Mouse (Mus musculus) stomach, embryonic 16.5 days (tissue): Measurements from ENCODE around the gene Gm6169. TPM values are rescaled to one million over a fixed set of nuclear protein-coding genes. Genes with fewer than 3 reads are reported as not detected.
"Not testable (repeated sequence)": the region's sequence is repeated elsewhere in the genome, so short reads cannot be mapped to it uniquely, and the experiment has no call there.

ENCODE experiments used
- ATAC-seq: fragments of 200-750 bp; cut with Nextera tagmentation; 2 replicates; pipeline ENCODE4 v1.8.0; 2017; ENCODE audit warnings: moderate number of reproducible peaks, moderate TSS enrichment; ENCODE audit not compliant: insufficient read depth, low FRiP score
- H3K27ac ChIP-seq: fragments of 300-500 bp; sonication (generic); 2 replicates; pipeline ENCODE4 v1.5.1; 2014; ENCODE audit warnings: low read length
- H3K27me3 ChIP-seq: fragments of 300-500 bp; sonication (generic); 2 replicates; pipeline ENCODE4 v1.6.1; 2014; ENCODE audit warnings: low read length, control low read depth, mixed read lengths; ENCODE audit not compliant: control insufficient read depth, insufficient read depth
- H3K36me3 ChIP-seq: fragments of 300-500 bp; sonication (generic); 2 replicates; pipeline ENCODE4 v1.6.1; 2014; ENCODE audit warnings: low read length; ENCODE audit not compliant: control insufficient read depth, insufficient read depth
- H3K4me1 ChIP-seq: fragments of 300-500 bp; sonication (generic); 2 replicates; pipeline ENCODE4 v1.6.1; 2014; ENCODE audit warnings: low read length, control low read depth, mixed read lengths; ENCODE audit not compliant: control insufficient read depth, insufficient read depth
- H3K4me2 ChIP-seq: fragments of 300-500 bp; sonication (generic); 2 replicates; pipeline ENCODE4 v1.6.1; 2014; ENCODE audit warnings: low read depth, low read length, mixed read lengths
- H3K4me3 ChIP-seq: fragments of 300-500 bp; sonication (generic); replicated peaks from 2 replicates; pipeline ENCODE4 v1.5.1; 2014; ENCODE audit warnings: mild to moderate bottlenecking, low read length
- H3K9ac ChIP-seq: fragments of 300-500 bp; sonication (generic); 2 replicates; pipeline ENCODE4 v1.6.1; 2014; ENCODE audit warnings: low read length
- H3K9me3 ChIP-seq: fragments of 300-500 bp; sonication (generic); replicated peaks from 2 replicates; pipeline ENCODE4 v1.6.1; 2016; ENCODE audit warnings: low read length, control low read depth; ENCODE audit not compliant: control insufficient read depth
- WGBS: fragments of 180-500 bp; shearing (Covaris S2); extraction: QIAGEN DNeasy Blood & Tissue Kit; methylation state at CpG from one replicate; pipeline ENCODE4 v1.1.7; 2014; 5-methylcytosine and 5-hydroxymethylcytosine counted together
- polyA plus RNA-seq: library from polyadenylated mRNA; unstranded; fragments of >200 nt; fragmentation: Nextera tagmentation; extraction: Ambion mirVana; gene quantifications from 2 replicates; pipeline ENCODE4 v1.2.1, GENCODE M21; 2015

Gm6169 gene
- polyA plus RNA-seq, 1 experiment from 2014 or later, result 4.6 TPM

- H3K4me2 ChIP-seq, result no peak overlapping the region
- no peak for ATAC-seq
- no peaks in the 10 kb centered on the region for H3K36me3 ChIP-seq
- no peak overlapping the region for H3K27ac ChIP-seq
- no peaks in the 10 kb centered on the region; the same call in 1 of the 2 replicates for H3K4me1 ChIP-seq
- H3K27me3 ChIP-seq, result peaks cover 9% of the 10 kb centered on the region
- WGBS, result 48% methylated on average over 1 of the region's 1 CpGs
- no peaks in the 10 kb centered on the region for H3K9me3 ChIP-seq
- H3K4me3 ChIP-seq, result no peak overlapping the region
- H3K9ac ChIP-seq, result no peak overlapping the region
Observed at GRCm38 (mm10) chr13:97073497-97073896, 25.5 kb downstream of the Gm6169 start.

DNA sequence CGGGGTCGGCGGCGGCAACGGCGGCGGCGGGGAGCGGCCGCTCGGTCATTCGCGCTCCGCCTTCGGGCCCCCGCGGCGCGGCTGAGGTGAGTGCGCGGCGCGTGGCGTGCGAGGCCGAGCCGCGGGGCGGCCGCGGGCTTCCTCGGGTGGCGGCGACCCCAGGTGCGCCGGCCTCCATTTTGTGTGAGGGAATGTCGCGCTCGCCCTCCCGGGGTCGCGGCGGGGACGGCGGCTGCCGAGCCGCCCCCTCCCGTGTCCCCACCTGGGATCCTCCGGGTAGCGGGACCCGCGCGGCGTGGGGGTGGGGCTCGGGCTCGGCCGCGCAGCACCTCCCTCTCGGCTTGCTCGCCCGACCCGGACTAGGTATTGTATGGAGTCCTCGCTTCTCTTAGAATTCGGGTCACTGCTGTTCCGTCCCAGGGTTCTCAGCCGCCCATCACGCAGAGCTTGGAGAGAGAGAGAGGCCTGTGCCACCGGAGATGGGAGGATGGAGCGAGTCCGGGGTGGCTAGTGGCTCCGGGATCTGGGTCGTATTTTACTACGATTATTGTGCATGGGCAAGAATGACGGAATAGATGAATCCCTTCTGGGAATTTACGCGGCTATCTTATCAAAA lies 27.3 kb downstream of the Gm6169 start:
- WGBS, result under 1% methylated on average over 60 of the region's 76 CpGs
- Histone ChIP-seq H3K27ac (no peak overlapping the region), H3K4me1 (no peaks in the 10 kb centered on the region; the same call in 1 of the 2 replicates), H3K4me3 (peak overlapping the region; percentile 71), H3K36me3 (no peaks in the 10 kb centered on the region), H3K9ac (peak overlapping the region; percentile 78), H3K27me3 (peaks cover 9% of the 10 kb centered on the region), H3K9me3 (no peaks in the 10 kb centered on the region), H3K4me2 (peak overlapping the region; percentile 96)
- peak; percentile 73; the same call in 1 of the 2 replicates for ATAC-seq

GRCm38 (mm10) chr13:97070931-97071625 lies 28.0 kb downstream of the Gm6169 start:
- no peak overlapping the region for H3K27ac ChIP-seq
- peaks cover 9% of the 10 kb centered on the region for H3K27me3 ChIP-seq
- peak overlapping the region; percentile 71 for H3K4me3 ChIP-seq
- no peaks in the 10 kb centered on the region for H3K36me3 ChIP-seq
- peak overlapping the region; percentile 78 for H3K9ac ChIP-seq
- under 1% methylated on average over 85 of the region's 85 CpGs for WGBS
- ATAC-seq, result peak; percentile 47; the same call in 1 of the 2 replicates
- no peaks in the 10 kb centered on the region for H3K9me3 ChIP-seq
- H3K4me2 ChIP-seq, result peak overlapping the region; percentile 96
- no peaks in the 10 kb centered on the region; the same call in 1 of the 2 replicates for H3K4me1 ChIP-seq

DNA sequence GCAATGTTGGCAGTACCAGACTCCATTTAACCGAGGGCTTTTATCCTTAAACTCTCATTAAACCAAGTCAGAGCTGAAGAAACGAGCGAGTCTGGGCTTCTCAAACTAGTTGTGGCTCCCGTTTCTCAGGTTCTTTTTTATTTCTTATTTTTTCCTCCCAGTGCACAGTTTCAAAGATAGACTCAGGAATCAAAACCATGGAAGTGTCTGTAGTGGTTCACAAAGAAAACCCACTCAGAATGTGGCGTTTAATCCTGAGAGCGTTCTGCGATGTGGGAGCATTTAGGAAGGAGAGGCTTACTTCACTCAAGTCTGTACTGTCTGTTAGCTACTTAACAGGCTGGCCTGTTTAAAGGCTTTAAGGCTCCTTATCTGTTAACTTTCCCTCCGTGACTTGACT lies 30.9 kb downstream of the Gm6169 start:
- H3K27me3 ChIP-seq, result peaks cover 9% of the 10 kb centered on the region
- no peaks in the 10 kb centered on the region for H3K36me3 ChIP-seq
- no peaks in the 10 kb centered on the region; the same call in 1 of the 2 replicates for H3K4me1 ChIP-seq
- H3K9ac ChIP-seq, result no peak overlapping the region
- no peak overlapping the region for H3K4me3 ChIP-seq
- no peaks in the 10 kb centered on the region for H3K9me3 ChIP-seq
- no peak overlapping the region for H3K4me2 ChIP-seq
- ATAC-seq, result no peak
- no peak overlapping the region for H3K27ac ChIP-seq
- WGBS, result 69% methylated on average over 8 of the region's 8 CpGs

GRCm38 (mm10) chr13:97067691-97068090 lies 31.3 kb downstream of the Gm6169 start:
- Histone ChIP-seq H3K4me3 (no peak overlapping the region), H3K36me3 (no peaks in the 10 kb centered on the region), H3K4me2 (no peak overlapping the region), H3K27me3 (peaks cover 9% of the 10 kb centered on the region), H3K9ac (no peak overlapping the region), H3K27ac (no peak overlapping the region), H3K4me1 (no peaks in the 10 kb centered on the region; the same call in 1 of the 2 replicates), H3K9me3 (no peaks in the 10 kb centered on the region)
- no peak for ATAC-seq
- WGBS, result 43% methylated on average over 6 of the region's 6 CpGs

DNA sequence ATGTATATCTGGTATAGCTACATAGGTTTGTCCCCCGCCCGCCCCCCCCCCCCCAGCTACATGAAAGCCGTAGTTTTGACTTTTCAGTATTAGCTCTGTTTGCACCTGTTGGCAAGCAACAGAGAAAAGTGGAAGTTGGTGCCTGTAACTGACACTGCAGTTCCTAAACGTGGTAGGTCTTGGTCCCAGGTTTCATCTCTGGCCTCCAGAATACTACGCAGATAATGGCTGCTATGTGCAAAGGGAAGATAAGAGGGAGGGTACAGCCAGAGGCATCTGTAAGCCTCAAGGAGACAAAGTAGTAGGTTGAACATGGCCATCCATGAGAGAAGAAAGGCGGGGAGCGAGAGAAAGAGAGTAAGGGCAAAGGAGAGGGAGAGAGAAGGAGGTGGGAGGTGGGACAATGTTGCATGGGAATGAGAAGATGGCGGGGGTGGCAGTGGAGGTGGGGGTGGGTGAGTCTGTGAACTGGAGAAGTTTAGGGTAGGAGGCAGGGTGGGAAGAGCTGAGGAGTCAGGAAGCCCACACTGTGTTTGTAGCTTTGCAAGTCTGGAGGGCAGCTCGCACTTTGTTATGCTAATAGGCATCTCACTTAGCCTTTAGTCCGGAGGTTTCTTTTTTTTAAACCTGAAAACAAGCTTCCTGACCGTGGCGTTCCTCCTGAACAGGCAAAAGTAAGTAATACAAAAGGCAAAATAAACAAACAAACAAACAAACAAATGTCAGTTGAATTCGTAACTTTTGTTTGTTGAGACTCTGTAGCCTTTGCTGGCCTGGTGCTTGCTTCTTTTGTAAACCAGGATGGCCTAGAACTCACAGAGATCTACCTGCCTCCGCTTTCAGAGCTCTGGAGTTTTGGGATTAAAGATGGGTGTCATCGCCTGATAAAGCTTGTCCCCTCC lies 32.1 kb downstream of the Gm6169 start, which contains the start of gene Fam169a:
Gene Fam169a, plus strand, starts transcription at position 638 of the 902 bp plus-strand sequence.
- no peaks in the 10 kb centered on the region; the same call in 1 of the 2 replicates for H3K4me1 ChIP-seq
- H3K36me3 ChIP-seq, result no peaks in the 10 kb centered on the region
- H3K9me3 ChIP-seq, result no peaks in the 10 kb centered on the region
- no peak within 1 kb of the TSS for H3K4me3 ChIP-seq
- ATAC-seq, result no peak
- H3K9ac ChIP-seq, result no peak within 1 kb of the TSS
- peaks cover 5% of the 10 kb centered on the region for H3K27me3 ChIP-seq
- 68% methylated on average over 15 of the region's 15 CpGs for WGBS
- H3K27ac ChIP-seq, result no peak within 1 kb of the TSS
- H3K4me2 ChIP-seq, result no peak within 1 kb of the TSS

DNA sequence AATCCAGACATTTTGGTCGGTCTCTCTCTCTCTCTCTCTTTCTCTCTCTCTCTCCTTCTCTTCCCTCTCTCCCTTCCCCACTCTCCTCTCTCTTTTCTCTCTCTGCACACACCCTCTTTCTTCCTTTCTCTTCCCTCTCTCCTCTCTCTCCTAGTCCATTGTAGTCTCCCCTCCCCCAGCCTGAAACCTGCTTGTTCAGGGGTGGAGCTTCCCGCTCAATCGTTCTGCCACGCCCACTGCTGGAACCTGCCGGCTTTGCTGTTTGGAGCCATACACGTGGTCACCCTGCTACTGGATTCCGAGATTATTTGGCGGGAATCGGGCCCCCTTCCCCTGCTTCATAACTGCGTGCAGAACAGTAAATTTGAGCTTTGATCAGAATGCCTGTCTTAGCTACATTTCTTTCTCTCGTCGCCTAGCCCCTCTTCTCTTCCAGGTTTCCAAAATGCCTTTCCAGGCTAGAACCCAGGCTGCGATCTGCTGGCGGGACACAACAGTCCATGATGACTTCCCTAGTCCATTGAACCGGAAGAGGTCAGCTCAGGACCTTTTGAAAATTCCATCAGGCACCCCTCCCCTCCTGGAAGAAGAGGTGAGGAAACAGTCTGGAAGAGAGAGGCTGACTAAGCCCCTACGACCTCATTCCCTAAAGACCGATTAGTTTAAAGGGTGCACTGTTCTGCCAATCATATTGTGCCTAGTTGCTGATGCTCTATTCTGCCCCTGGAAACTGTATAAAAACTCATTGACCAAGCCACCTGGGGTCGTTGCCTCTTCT lies 34.0 kb downstream of the Gm6169 start:
- H3K9ac ChIP-seq, H3K36me3 ChIP-seq, H3K4me1 ChIP-seq, H3K9me3 ChIP-seq, H3K27ac ChIP-seq, H3K4me3 ChIP-seq, H3K4me2 ChIP-seq, H3K27me3 ChIP-seq: not testable (repeated sequence)
- WGBS, result 44% methylated on average over 18 of the region's 18 CpGs
- peak; percentile 14; the same call in 1 of the 2 replicates for ATAC-seq

- H3K27me3 ChIP-seq, result no peaks in the 10 kb centered on the region
- H3K4me1 ChIP-seq, result no peaks in the 10 kb centered on the region
- ATAC-seq, result no peak
- H3K27ac ChIP-seq, result no peak overlapping the region
- no peak overlapping the region for H3K9ac ChIP-seq
- H3K4me3 ChIP-seq, result no peak overlapping the region
- H3K9me3 ChIP-seq, result no peaks in the 10 kb centered on the region
- WGBS, result 48% methylated on average over 3 of the region's 3 CpGs
- no peaks in the 10 kb centered on the region for H3K36me3 ChIP-seq
- H3K4me2 ChIP-seq, result no peak overlapping the region
Observed at GRCm38 (mm10) chr13:97064413-97064812, 34.6 kb downstream of the Gm6169 start.
